Mouse (Mus musculus): Measurements from ENCODE around the gene Slc2a1.

The Slc2a1 gene

DNA sequence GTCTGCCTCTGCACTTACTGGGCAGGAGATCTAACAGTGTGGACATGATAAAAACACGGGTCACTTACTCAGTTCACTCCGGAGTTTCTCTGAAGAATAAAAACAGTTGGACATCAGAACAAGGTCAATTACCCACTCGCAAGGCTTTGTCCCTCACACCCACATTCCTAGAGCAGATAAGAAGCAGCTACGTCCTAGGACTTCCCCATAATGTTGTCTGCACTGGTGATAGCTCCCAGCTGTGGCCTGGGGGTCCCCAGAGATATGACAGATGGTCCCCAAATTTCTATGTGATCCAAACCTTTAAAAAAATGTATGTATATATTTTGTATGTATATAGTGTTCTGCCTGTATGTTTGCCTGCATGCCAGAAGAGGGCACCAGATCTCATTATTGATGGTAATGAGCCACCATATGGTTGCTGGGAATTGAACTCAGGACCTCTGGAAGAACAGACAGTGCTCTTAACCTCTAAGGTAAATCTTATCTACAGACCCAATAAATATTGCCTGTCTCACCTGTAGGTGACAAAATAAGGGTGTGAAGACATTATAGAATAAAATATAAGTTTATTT lies 71.7 kb downstream of the Slc2a1 start:
- no peak for DNase-seq

DNA sequence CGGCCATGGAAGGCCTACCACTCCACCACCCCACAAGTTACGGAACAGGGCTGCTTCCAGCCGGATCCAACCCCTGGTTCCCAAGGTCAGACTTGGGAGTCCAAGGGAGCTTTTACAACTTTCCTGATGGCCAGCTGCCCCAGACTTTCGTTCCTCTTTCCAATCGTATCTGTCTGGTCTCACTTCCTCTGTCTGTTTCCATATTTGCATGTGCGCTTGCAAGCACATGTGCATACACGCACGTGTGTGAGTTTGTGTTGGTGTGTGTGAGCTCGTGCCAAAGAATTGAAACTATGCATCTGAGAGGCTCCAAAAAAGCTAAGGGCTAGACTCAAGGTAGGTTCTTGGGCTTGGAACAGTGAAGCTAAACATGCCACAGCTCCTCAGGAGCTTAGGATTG lies 72.9 kb downstream of the Slc2a1 start:
- no peak for DNase-seq

DNA sequence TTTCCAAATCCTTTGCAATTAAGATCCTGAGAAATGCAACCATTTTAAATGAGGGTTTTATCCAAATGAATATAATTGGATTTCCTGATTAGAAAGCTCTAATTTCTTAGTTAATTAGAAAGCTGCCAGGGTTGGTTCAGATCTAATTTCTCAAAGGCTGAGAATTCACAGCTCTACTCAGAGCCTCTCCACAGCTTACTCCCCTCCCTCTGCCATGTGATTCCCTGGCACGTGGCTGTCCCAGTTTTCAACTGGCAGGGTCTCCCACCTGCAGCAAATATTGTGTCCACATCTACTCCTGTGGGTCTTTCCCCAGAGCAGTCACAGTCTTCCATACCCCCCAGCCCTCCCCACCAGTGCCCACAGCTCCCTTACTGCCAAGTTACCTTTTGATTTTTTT lies 75.0 kb downstream of the Slc2a1 start:
- no peak for DNase-seq

DNA sequence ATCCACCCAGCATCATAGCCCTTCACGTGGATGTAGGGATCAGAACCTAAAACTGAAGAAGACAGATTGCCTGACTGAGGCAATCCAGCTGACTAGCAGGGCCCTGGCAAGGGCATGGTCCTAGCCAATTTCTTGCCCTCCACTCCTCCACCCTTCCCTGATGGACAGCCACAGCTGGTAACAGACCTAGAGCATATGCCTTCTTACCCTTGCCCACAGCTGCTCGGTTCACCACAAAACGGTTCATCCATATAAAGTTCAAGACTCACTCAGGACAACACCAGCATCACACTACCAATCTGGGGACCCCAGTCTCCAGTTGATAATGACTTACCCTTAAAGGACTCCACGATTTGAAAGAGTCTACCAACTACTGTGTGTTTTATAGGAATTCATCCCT lies 77.3 kb downstream of the Slc2a1 start:
- no peak for DNase-seq

Measured in lung, postnatal 14 days (tissue).